Mouse (Mus musculus) urinary bladder, postnatal 36 days (tissue): ENCODE results near the gene Pdss1.
"Not testable (repeated sequence)": the region's sequence is repeated elsewhere in the genome, so short reads cannot be mapped to it uniquely, and the experiment has no call there.

ENCODE experiments used
- DNase-seq, 2 experiments: peaks; one replicate each; pipeline ENCODE4 v3.0.0; 2022; ENCODE audit warnings: low spot score in 2 of 2, mixed read lengths in 1 of 2

The Pdss1 gene

DNA sequence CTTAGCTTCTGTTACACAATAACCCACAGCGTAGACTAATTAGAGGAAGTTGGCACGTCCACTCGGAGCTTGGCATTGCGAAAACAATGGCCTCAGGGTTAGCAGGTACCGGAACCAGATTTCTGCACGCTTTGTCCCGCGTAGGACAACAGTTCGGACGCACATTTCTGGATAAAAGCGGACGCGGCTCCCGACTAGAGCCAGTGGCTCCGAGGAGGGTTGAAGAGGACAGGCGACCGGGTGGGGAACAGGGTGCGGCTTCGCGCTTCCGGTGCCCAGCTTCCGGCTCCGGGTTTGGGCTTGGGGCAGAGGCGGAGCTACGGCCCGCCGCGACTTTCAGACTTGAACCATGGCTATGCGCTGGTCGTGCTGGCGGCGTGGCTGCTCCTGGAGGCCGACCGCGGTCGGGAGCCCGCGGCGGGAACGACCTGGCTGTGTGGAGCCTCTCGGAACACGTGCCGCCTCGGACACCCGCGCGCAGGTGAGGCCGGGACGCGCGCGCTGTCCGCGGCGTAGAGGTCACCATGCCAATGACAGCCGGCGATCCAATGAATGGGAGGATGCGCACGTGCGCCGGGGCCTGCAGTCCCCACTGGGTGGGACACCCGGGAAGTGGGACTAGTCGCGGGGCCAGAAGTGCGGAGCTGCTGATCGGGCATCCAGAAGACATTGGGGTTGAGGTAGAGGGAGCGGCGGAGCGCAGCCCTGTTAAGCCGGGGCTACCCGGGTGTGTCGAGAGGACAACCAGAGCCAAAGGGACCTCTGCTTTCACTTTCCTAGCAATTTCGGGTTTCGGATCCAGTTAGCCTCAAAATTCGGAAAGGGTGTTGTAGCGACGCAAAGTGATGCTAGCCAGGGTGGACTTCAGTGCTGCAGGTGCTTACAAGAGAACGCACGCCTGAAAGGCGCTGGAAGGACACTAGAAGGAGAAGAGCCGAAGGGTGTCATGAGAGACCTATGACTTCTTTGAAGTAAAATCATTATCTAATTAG is at the start of gene Pdss1:
TSS of gene Pdss1 (plus strand) at position 241 of the 992 bp plus-strand sequence.
- DNase-seq: peak; percentile 81 to 91

DNA sequence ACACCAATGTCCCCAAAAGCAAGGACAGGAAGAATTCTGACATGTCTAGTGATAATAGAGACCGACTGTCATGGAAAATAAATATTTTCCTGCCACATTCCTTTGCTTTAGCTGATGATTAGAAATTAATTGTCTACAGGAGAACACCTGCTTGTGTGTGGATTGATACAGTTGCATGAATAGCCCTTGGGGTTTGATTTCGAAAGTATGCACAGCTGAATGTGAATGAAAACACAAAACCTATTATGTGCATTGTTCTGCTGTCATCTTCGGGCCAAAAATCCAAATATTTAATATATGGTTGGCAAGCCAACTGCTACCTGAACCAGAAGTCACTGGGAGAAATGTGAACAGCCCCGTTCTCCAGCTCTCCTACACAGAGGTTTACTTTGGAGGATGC is 43.4 kb upstream of the Pdss1 start:
- DNase-seq: no peak

DNA sequence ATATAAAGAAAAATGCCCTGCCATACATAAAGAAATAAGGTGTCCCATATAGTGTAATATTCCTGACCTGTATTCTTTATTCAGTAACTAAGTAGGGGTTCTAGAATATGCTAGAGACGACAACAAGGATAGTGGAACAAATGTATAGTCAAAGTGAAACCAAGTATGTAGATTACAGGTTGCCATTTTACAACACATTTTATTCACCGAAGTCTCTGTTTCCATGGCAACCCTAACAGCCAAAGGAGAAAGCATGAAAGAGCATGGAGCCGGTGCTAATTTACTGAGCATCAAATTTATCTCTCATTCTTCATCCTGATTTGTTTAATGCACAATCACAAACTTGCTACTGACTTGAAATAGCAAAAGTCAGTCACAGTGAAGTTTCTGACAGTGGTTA is 37.8 kb upstream of the Pdss1 start:
- no peak for DNase-seq

DNA sequence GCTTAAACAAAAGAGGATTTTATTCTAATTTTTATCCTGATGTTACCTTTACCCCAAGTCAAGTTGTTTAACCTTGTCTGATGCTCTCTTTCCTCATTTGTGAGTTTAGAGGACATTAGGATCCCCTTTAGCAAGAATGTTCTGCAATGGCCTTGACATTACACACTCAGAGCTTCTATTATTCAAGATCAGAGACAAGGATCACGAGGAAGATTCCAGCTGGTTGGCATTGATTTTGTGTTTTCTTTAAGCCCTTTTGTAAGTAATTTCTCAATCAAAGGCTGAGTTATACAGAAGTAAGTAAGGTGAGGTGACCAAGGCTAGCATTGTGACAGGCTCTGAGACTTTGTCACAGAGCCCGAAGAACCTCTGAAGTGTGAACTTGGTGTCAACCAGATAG is 33.1 kb upstream of the Pdss1 start:
- no peak for DNase-seq

DNA sequence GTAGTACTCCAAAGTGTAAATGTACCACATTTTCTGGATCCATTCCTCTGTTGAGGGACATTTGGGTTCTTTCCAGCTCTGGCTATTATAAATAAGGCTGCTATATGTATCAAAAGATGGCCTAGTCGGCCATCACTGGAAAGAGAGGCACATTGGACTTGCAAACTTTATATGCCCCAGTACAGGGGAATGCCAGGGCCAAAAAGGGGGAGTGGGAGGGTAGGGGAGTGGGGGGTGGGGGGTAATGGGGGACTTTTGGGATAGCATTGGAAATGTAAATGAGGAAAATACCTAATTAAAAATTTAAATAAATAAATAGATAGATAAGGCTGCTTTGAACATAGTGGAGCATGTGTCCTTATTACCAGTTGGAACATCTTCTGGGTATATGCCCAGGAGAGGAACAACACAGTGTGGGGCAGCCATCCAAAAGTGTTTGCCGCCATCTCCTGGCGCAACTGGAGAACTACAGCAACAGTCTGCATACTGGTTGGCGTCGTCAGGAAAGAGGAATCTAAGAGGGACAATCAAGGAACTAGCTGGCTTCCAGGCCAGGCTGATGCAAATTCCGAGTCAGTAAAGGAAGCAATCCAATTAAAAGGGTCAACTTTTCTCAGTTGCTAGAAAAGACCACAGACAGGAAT is 30.8 kb upstream of the Pdss1 start:
- peak; percentile 36 to 68 for DNase-seq

DNA sequence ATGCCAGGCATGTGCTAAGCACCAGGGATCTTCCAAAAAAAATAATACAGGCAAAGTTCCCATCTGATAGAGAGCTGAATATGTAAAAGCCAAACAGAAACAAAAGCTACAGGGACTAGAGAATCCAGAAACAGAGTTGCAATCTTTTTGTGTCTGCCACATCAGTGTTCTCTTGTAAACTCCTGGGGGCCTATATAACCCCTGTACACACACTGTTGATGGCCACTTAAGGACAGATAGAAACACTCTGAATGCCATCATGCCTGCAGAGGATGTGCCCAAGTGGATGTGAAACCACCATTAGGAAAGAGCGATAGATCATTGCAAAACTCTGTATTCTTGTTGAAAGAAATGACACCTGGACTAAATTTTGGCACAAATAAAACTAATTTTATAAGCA is 29.5 kb upstream of the Pdss1 start:
- DNase-seq: no peak

DNA sequence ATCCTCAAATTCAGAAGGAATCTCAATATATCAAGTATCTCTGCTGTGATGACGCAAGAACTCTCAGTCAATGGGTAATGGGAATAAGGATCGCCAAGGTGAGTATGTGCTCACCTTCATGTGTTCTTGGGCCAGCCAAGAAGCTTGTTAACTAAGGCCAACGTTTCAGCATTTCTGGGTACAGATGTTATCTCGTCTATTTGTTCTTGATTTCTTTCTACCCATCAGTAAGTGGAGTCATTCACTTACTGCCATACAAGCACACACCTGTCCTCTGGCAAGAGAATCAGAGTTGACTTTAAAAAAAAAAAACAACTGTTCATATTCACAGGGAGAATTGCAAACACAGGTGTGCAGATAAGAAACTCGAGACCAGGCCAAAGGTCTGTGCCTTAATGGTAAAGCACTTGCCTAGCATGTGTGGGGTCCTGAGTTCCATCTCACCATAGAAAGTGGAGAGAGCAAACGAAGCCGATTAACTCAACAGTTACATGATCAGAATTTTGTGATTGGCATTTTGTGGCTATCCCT is 28.4 kb upstream of the Pdss1 start:
- DNase-seq: no peak

DNA sequence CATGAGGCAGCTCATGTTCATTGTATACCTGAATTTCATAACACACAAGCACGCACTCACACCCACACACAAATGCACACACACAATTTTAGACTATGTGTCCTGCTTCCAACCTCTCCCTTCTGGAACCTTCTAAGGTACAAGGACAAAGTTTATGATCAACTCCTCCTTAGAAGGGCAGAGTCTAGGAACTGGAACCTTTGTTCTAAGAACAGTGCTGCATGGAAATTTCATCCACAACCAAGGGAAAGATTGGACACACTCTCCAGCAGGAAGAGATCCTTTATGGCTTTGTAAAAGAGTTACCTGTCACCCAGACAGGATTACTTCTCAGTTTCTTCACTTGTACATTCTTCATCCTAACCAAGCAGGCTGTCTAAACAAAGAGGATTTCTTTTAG is 22.2 kb upstream of the Pdss1 start:
- no peak for DNase-seq

DNA sequence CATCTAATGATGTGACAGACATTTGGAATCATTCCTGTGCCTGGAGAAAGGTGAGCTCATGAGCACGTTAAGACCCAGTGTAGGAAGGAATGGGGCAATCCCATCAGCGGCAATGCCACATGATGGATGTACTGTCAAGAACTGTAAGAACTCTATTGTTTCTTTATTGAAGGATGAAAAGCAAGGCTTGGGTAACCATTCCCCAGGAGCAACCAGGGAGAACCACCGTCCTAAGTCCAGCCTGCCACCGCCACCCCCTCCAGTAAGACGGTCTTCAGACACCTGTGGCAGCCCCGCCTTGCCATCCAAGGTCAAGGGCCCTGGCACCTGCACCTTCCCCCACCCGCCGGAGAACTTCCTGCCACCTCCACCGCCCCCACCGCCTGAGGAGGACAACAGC is 20.7 kb upstream of the Pdss1 start:
- DNase-seq: no peak

DNA sequence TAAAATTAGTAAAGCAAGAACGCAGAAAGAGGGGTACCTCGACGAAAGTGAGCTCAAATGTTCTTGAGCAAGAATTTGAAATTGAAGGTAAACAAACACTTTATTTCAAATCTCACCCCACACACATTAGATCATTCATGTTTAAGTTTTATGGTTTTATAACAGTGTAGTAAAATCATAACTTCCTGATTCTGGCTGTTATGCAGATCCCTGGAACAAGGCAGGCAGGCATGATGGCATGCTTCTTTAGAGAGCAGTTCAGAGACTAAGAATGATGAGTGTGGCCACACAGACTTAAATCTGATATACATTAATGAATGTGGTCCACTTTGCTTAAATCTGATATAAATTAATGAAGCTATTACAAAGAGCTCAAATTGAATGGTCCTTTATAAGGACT is 18.7 kb upstream of the Pdss1 start:
- no peak for DNase-seq

DNA sequence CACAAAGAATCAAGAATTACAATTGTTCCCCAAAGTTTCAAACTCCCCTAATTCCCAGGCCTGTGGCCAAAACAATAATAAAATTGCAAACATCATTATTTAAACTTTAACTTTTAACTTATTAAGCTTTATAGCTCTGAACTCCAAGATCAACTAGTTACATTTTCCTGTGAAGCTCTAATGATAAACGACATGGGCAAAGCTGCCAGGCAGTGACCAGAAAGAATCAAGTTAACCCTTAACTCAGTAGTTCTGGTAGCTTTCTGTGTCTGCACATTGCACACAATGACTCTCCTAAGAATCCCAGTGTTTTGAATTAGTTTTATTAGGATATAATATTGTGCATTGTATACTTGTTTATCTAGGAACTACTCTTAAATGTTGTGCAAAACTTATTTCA is 16.5 kb upstream of the Pdss1 start:
- no peak for DNase-seq

DNA sequence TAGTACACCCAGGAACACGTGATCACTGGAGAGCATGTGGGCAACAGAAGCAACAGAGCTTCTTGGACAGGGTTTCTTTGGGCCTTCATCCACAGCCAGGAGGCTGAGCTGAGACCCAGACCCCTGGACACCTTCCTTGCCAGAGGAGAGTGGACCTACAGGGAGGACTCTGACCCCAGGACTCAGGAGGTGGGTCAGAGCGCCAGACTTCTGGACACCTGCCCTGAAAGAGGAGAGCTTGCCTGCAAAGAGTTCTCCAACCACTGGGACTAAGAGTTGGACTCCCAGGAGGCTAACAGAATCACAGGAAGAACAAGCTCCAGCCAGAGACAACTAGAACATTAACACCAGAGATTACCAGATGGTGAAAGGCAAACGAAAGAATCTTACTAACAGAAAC is 14.6 kb upstream of the Pdss1 start:
- not testable (repeated sequence) for DNase-seq

DNA sequence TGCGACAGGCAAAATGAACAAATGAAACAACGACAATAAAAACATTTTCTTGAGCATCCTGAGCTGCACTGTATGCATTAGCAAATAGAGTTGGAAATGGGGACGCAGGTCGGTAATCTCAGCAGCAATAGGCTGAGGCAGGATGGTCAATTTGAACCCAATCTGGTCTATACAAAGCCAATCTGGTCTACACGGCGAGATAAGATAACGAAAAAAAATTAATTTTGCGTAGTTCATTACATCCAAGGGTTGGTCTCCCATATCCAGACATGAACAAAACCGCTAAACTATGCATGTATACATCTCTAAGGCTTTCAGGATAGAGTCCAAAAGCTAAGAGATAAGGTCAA is 415 bp upstream of the Pdss1 start:
- DNase-seq: no peak

DNA sequence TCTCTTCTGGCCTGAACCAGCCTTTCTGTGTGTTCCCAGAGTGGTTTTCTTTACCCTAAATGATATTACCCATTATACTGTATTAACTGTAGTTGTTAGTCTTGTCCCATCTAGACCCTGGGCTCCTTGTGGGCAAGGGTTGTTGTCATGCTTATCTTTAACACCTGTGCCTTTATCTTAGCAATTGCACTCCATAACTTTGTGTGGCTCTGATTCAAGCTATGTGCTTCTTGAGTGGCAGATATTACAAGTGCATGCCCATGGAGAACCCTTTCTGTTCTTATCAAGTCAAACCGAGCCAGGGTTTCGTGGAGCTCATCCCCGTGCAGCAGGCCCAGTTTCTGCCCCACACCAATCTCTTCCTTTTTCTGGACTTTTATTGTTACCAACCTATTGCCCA is 8.6 kb downstream of the Pdss1 start:
- DNase-seq: no peak

DNA sequence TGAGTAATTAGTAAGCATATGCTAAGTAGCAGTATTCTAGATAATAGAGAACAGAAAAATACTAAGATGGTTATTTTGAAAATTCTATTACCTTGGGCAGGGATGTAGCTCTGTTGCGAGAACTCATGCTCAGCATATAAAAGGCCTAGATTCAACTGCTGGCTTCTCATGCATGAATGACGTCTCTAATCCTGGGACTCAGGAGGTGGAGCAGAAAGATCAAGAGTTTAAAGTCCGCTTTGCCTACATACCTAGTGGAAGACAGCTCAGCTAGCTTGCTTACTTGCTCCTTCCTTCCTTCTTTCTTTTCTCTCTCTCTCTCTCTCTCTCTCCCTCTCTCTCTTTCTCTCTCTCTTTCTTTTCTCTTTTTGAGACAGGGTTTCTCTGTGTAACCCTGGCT is 19.1 kb downstream of the Pdss1 start:
- no peak for DNase-seq

DNA sequence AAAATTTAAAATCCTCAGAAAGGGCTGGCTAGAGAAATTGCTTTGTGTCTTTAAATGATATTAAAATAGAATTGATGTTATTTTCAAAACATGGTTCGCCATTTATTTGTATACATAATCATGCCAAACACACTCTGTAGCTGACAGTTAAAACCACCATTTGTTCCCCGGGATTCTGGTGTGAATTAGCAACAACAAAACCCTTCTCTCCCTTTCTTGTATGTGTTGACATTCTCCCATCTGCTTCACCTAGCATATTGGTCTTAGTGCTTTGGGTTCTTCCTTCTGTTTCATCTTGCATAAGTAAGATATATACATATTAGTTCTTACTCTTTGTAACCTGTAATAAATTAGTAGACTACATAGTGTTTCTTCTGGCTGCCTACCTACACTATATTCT is 23.3 kb downstream of the Pdss1 start:
- no peak for DNase-seq

DNA sequence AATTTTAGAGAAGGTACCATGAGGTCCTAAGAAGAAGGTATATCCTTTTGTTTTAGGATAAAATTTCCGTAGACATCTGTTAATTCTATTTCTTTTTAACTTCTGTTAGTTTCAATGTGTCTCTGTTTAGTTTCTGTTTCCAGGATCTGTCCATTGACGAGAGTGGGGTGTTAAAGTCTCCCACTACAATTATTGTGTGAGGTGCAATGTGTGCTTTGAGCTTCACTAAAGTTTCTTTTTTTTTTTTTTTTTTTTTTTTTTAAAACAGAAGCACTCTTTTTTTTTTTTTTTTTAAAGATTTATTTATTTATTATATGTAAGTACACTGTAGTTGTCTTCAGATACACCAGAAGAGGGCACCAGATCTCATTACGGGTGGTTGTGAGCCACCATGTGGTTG is 30.6 kb downstream of the Pdss1 start:
- DNase-seq: not testable (repeated sequence)

DNA sequence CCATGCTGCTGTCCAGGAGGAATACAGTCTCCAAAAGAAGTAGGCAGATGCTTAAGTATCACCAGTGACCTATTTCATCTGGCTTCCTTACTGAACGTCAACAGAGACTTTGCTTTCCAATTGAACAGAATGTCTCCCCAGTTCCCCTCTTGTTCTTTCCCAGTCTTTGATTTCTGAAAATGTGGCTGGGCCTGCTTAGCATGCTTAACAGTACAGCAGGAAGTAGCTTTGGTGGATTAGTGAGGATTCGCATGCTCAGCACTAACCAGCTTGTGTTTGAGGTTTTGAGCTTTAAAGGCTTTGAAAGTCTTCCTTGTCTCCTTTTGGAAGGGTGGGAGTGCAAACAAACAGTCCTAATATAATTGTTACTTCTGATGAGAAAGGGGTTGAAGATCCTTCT is 32.9 kb downstream of the Pdss1 start:
- no peak for DNase-seq

DNA sequence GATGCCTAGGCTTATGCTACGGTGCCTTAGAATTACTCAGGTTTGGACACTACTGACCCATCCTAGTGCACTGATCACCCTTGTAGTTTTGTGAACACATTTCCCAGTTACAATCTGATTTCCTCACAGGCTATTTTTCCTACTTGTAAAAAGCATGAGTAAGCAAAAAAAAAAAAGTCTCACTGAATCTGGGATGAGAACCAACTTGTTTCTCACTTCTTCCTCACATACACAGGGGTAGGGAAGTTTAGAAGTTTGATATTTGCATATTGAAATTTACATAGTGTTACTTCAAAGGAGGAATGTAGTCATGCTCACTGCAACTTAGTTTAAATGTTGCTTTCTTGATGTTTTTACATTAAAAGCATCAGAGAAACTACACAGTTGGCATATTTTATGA is 38.2 kb downstream of the Pdss1 start:
- no peak for DNase-seq

DNA sequence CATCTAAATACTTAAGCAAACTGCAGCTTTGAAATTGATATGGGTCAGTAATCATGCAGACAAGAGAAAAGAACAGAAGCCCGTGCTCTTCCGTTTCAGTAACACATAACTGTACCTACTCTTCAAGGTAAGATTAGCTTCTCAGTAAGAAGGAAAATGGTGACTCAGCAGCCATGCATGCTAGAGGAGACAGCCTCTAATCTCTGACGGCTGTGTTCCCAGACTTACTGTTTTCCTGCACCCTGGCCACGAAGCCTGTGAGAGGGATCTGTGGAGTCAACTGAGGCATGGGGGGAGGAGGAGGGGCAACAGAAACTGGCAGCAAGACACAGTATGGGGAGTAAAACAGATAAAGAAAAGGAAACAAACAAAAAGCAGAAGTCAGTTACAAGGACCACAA is 54.6 kb downstream of the Pdss1 start:
- DNase-seq: no peak

DNA sequence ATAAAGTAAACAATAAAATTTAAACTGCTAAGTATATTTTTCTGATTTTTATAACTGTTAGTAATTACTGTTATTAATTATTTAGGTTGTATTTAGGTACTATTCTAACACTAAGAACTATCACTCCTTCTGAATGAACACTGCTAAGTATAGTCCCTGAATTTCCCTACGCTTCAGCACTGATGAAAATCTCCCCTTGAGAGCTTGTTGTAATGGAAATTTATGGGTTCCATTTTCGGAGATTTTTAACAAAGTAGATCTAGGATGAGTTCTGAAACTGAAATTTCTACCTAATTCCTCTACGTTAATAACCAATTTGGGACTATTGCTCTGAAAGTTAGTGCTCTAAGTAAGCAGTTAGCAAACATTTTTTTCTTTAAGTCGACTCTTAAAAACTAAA is 59.0 kb downstream of the Pdss1 start:
- no peak for DNase-seq

DNA sequence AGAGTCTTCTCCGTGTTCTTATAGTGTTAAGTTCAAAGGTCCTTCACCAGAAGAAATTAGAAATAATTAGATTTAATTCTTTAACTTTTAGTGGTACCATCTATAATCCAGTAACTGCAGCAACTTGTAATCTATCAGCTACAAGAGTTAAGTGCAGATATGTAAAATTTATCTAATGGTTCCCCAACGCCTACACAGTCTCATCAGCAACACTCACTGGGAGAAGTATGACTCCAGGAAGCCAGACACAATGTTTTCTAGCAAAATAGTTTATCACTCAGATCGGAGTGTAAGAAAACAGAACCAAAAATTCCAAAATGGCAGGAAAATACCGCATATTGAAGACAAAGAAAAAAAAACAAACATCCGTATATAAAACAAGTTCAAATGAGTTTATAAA is 60.6 kb downstream of the Pdss1 start:
- DNase-seq: no peak

DNA sequence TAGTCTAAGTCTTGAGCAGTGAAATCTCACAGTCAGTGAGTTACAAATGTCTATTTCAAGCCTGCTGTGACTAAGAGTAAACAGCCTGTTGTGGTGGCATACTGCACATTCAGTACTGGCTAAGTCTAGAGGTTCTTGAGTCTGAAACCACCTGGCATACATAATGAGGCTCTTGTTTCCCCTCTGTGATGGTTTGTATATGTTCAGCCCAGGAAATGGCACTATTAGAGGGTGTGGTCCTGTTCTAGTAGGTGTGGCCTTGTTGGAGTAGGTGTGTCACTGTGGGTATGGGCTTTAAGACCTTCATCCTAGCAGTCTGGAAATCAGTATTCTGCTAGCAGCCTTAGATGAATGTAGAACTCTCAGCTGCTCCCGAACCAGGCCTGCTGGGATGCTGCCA is 62.1 kb downstream of the Pdss1 start:
- no peak for DNase-seq
